Mouse (Mus musculus): ENCODE data around the gene Ndufa6. TPM values are rescaled to one million over a fixed set of nuclear protein-coding genes. Genes with fewer than 3 reads are reported as not detected.

Ndufa6 gene
- polyA plus RNA-seq, 1 experiment = 208 TPM

GRCm38 (mm10) chr15:82361459-82362018, 7.4 kb upstream of the Ndufa6 start:
- Histone ChIP-seq H3K27ac (ENCODE audit: control insufficient read depth, insufficient read depth, low read depth, low read length, poor library complexity) (no peak overlapping the region), H3K4me3 (replicated peaks; ENCODE audit: control insufficient read depth, low read depth, low read length) (no peak overlapping the region), H3K4me1 (ENCODE audit: control insufficient read depth, insufficient read depth, low read length) (no peaks in the 10 kb centered on the region)
- 74% methylated on average over 11 of the region's 11 CpGs for WGBS
- TF ChIP-seq CTCF (IDR thresholded peaks at IDR 0.05; ENCODE audit: control insufficient read depth, insufficient read depth, low read length) = peak; percentile 26; the same call in 1 of the 2 replicates
- TF ChIP-seq POLR2A (IDR thresholded peaks at IDR 0.05; ENCODE audit: borderline replicate concordance, control insufficient read depth, low read depth, low read length) = no peak

GRCm38 (mm10) chr15:82358431-82359260, 4.5 kb upstream of the Ndufa6 start:
- no peak for TF ChIP-seq CTCF (IDR thresholded peaks at IDR 0.05; ENCODE audit: control insufficient read depth, insufficient read depth, low read length)
- no peak for TF ChIP-seq POLR2A (IDR thresholded peaks at IDR 0.05; ENCODE audit: borderline replicate concordance, control insufficient read depth, low read depth, low read length)
- no peak overlapping the region for H3K4me3 ChIP-seq (replicated peaks; ENCODE audit: control insufficient read depth, low read depth, low read length)
- peaks cover 1% of the 10 kb centered on the region; the same call in 1 of the 2 replicates for H3K4me1 ChIP-seq (ENCODE audit: control insufficient read depth, insufficient read depth, low read length)
- 68% methylated on average over 22 of the region's 22 CpGs for WGBS
- peak overlapping the region; percentile 11; the same call in 1 of the 2 replicates for H3K27ac ChIP-seq (ENCODE audit: control insufficient read depth, insufficient read depth, low read depth, low read length, poor library complexity)

GRCm38 (mm10) chr15:82353745-82354113, 393 bp downstream of the Ndufa6 start:
- WGBS = under 1% methylated on average over 23 of the region's 23 CpGs
- TF ChIP-seq POLR2A (IDR thresholded peaks at IDR 0.05; ENCODE audit: borderline replicate concordance, control insufficient read depth, low read depth, low read length) (no peak), CTCF (IDR thresholded peaks at IDR 0.05; ENCODE audit: control insufficient read depth, insufficient read depth, low read length) (no peak)
- peak overlapping the region; percentile 90 for H3K4me3 ChIP-seq (replicated peaks; ENCODE audit: control insufficient read depth, low read depth, low read length)
- peaks cover 3% of the 10 kb centered on the region; the same call in 1 of the 2 replicates for H3K4me1 ChIP-seq (ENCODE audit: control insufficient read depth, insufficient read depth, low read length)
- H3K27ac ChIP-seq (ENCODE audit: control insufficient read depth, insufficient read depth, low read depth, low read length, poor library complexity) = peak overlapping the region; percentile 67

- Histone ChIP-seq H3K27ac (ENCODE audit: control insufficient read depth, insufficient read depth, low read depth, low read length, poor library complexity) (no peak overlapping the region; the same call in 1 of the 2 replicates), H3K4me3 (replicated peaks; ENCODE audit: control insufficient read depth, low read depth, low read length) (peak overlapping the region; percentile 90), H3K4me1 (ENCODE audit: control insufficient read depth, insufficient read depth, low read length) (peaks cover 5% of the 10 kb centered on the region; the same call in 1 of the 2 replicates)
- no peak for TF ChIP-seq CTCF (IDR thresholded peaks at IDR 0.05; ENCODE audit: control insufficient read depth, insufficient read depth, low read length)
- no peak for TF ChIP-seq POLR2A (IDR thresholded peaks at IDR 0.05; ENCODE audit: borderline replicate concordance, control insufficient read depth, low read depth, low read length)
- 20% methylated on average over 14 of the region's 14 CpGs for WGBS
Observed at GRCm38 (mm10) chr15:82353078-82353744, 911 bp downstream of the Ndufa6 start.

- no peak for TF ChIP-seq CTCF (IDR thresholded peaks at IDR 0.05; ENCODE audit: control insufficient read depth, insufficient read depth, low read length)
- no peak for TF ChIP-seq POLR2A (IDR thresholded peaks at IDR 0.05; ENCODE audit: borderline replicate concordance, control insufficient read depth, low read depth, low read length)
- no peak overlapping the region for H3K4me3 ChIP-seq (replicated peaks; ENCODE audit: control insufficient read depth, low read depth, low read length)
- H3K27ac ChIP-seq (ENCODE audit: control insufficient read depth, insufficient read depth, low read depth, low read length, poor library complexity) = no peak overlapping the region
- WGBS = 73% methylated on average over 3 of the region's 3 CpGs
- peaks cover 8% of the 10 kb centered on the region; the same call in 1 of the 2 replicates for H3K4me1 ChIP-seq (ENCODE audit: control insufficient read depth, insufficient read depth, low read length)
Observed at GRCm38 (mm10) chr15:82351480-82351879, 2.6 kb downstream of the Ndufa6 start.

- H3K4me1 ChIP-seq (ENCODE audit: control insufficient read depth, insufficient read depth, low read length) = peaks cover 8% of the 10 kb centered on the region; the same call in 1 of the 2 replicates
- H3K27ac ChIP-seq (ENCODE audit: control insufficient read depth, insufficient read depth, low read depth, low read length, poor library complexity) = no peak overlapping the region
- WGBS = 87% methylated on average over 4 of the region's 4 CpGs
- no peak overlapping the region for H3K4me3 ChIP-seq (replicated peaks; ENCODE audit: control insufficient read depth, low read depth, low read length)
- TF ChIP-seq CTCF (IDR thresholded peaks at IDR 0.05; ENCODE audit: control insufficient read depth, insufficient read depth, low read length) (no peak), POLR2A (IDR thresholded peaks at IDR 0.05; ENCODE audit: borderline replicate concordance, control insufficient read depth, low read depth, low read length) (no peak)
Observed at GRCm38 (mm10) chr15:82350349-82350748, 3.8 kb downstream of the Ndufa6 start.

- 93% methylated on average over 2 of the region's 2 CpGs for WGBS
- TF ChIP-seq CTCF (IDR thresholded peaks at IDR 0.05; ENCODE audit: control insufficient read depth, insufficient read depth, low read length) (no peak), POLR2A (IDR thresholded peaks at IDR 0.05; ENCODE audit: borderline replicate concordance, control insufficient read depth, low read depth, low read length) (no peak)
- Histone ChIP-seq H3K4me3 (replicated peaks; ENCODE audit: control insufficient read depth, low read depth, low read length) (no peak overlapping the region), H3K4me1 (ENCODE audit: control insufficient read depth, insufficient read depth, low read length) (peaks cover 8% of the 10 kb centered on the region; the same call in 1 of the 2 replicates), H3K27ac (ENCODE audit: control insufficient read depth, insufficient read depth, low read depth, low read length, poor library complexity) (no peak overlapping the region)
Observed at GRCm38 (mm10) chr15:82348999-82349341, 5.2 kb downstream of the Ndufa6 start.

Measured in bone marrow, adult 2 months (tissue).